Mouse (Mus musculus): ENCODE data around the gene Slc25a27.

The Slc25a27 gene

DNA sequence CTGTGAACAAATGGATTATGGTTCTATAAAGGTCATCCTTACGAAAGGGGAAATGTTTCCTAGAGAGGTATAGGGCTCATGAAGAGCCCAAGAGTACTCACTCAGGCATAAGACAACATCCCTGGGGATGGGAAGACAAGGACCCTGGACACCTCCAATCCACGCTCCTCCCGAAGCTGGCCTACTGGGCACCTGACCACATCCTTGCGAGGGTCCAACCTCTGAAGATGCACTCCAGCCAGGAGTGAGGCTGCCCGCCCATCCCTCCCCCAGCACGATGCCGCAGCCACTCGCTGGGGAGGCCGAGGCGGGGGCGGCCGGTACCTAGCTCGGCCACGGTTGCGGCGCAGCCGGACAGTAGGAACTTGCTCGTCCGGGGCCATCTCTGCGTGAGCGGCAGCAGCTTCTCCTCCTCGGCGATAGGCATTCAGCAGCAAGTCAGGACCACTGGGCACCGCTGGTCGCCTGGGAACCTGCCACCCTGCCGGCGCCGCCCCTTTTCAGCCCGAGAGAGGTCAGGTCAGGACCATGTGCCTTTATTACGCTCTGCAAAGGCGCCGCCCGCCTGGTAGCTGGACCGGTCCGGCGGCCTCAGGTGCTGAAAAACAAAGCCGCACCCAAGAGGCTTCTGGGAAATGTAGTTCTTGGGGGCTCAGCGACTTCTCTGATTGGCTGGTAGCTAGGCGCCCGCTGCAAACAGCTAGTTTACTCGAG lies at the start of gene Slc25a27:
Gene Slc25a27 (minus strand): TSS at position 639 of the 714 bp plus-strand sequence.
- peak; percentile 66 for DNase-seq (ENCODE audit: low spot score)

GRCm38 (mm10) chr17:43716601-43717000 lies 49.6 kb upstream of the Slc25a27 start:
- no peak for DNase-seq (ENCODE audit: low spot score)

DNA sequence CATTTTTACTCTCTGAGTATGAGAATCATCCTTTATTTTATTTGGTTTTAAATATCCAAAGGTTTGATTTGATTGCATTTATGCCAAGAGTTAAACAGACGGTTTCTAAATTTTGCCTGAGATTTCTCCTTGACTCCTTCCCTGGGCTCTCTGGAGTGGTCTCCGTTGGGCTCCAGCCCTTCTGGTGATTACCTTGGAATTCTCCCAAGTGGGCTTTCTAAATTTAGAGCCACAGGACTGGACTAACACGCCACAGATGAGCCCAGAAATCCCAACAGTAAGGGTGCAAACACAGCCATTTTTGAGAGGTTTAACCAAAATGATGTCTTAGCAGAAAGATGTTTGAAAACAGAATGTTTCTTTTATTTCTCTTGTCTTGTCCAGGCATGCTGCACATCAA lies 47.2 kb upstream of the Slc25a27 start:
- no peak for DNase-seq (ENCODE audit: low spot score)

DNA sequence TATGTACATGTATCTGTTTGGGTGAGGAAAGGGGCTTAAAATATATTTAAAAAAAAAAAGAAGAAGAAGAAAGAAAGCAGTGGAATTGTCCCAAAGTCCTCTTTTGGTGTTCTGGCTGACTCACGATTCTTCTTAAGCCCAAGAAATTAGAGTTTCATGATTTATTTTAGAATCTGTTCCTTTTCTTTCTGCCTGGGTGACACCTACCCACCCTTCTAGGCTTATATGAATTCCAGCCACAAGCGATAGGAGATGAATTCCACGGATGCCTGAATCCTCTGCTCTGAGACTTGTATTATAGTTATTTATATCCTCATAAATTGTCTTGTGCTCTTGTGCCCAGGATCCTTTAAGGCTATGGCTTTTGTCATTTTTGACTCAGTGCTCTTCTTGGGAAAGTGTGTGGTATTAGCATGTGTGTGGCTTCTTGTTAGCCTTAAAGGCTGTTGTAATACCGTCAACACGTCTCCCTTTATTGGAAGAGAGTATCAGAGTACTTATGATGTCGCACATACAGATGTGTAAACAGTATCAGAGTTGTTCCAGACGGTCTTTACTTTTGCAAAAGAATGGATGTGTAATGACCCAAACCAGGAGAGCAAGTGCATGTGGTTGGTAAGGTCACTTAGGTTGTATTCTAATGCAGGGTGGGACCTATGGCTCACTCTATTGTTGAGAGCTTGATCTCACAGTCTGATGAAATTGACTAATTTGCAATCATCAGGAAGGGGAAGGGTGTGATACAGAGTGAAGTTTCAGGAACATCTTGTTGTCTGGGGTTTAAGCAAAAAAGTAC lies 44.7 kb upstream of the Slc25a27 start:
- DNase-seq (ENCODE audit: low spot score), result no peak

GRCm38 (mm10) chr17:43707254-43707653 lies 40.2 kb upstream of the Slc25a27 start:
- DNase-seq (ENCODE audit: low spot score), result no peak

DNA sequence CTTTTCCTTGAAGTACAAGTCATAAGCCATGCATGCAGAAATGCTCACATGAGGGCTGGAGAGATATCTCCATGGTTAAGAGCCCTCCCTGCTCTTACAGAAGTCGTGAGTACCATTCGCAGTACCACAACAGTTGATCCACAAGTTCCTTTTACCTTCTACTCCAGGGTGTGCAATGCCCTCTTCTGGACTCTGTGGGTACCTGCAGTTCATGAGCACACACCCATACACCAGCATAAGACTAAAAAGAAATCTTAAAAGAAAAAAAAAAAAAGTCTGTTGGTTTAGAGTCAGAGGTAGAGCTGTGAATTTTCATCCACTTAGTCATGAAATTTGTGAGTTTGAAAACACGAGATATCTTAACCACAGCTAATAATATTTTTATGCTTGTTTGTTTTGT lies 39.7 kb upstream of the Slc25a27 start:
- no peak for DNase-seq (ENCODE audit: low spot score)

GRCm38 (mm10) chr17:43704216-43704930 lies 37.4 kb upstream of the Slc25a27 start:
- no peak for DNase-seq (ENCODE audit: low spot score)

DNA sequence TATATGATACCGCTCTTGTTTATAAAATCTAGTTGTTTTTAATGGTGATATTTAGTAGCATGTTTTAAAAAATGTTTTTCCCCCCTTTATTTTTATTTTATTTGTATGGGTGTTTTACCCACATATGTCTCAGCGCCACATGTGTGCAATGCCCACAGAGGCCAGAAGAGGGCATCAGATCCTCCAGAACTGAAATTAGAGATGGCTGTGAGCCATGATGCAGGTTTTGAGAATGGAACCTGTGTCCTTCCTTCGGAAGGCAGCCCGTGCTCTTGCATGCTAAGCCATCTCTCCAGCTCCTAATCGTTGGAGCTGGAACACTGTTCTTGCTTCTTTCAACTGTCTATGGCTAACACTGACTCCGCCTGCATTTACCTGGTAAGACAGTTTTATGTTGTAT lies 34.0 kb upstream of the Slc25a27 start:
- peak; percentile 29 for DNase-seq (ENCODE audit: low spot score)

GRCm38 (mm10) chr17:43698997-43699649 lies 32.1 kb upstream of the Slc25a27 start:
- DNase-seq (ENCODE audit: low spot score), result peak; percentile 52

DNA sequence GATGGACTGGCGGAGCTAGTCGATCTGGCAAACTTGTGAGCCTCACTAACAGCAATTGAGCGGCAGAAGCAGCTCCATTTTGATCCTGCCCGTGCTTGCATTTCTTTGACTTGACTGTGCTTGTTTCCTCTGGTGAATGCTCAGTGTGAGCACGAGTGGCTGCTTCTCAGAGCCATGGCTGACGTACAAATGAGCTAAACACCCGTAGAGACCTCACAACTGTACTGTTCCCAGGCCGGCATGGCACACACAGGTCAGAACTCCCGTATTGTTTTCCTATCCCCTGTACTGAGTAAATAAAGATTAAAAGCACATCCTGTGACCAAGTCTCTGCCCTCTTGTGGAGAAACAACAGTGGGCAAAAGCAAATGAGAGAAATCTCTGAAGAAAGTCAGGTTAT lies 22.6 kb upstream of the Slc25a27 start:
- DNase-seq (ENCODE audit: low spot score), result no peak

- no peak for DNase-seq (ENCODE audit: low spot score)
Observed at GRCm38 (mm10) chr17:43684638-43685037, 17.6 kb upstream of the Slc25a27 start.

DNA sequence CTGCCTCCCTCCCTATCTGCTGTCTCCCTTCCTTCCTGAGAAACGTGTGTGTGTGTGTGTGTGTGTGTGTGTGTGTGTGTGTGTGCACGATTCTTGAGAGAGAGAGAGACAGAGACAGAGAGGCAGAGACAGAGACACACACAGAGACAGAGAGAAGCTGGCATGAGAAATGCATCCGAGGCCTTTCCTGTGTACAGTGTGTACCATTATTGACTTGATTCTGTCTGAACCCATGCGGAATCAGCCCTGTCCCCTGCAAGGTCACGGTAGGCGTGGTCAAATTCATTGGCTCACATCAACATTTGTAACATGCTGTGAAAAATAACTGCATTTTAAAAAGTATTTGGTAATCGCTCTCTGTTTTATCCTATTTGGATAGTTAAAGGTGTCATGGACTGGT lies 17.1 kb upstream of the Slc25a27 start:
- no peak for DNase-seq (ENCODE audit: low spot score)

DNA sequence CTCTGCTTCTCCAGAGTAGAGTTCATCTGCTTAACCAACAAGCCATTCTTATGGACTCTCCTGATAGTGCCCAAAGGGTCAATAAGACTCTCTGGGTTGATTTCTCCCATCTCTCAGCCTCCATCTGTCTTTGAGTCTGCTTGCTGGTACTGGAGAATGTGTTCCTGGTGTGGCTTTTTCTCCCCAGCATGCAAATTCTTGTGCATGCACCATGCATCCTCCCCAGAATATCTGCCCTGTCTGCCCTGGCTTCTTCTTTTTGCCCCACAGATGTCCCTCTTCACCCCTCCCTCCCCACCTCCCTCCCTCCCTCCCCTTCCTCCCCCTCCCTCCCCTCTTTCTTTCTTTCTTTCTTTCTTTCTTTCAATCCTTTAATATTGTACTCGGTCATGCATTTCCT lies 10.3 kb upstream of the Slc25a27 start:
- DNase-seq (ENCODE audit: low spot score), result no peak

DNA sequence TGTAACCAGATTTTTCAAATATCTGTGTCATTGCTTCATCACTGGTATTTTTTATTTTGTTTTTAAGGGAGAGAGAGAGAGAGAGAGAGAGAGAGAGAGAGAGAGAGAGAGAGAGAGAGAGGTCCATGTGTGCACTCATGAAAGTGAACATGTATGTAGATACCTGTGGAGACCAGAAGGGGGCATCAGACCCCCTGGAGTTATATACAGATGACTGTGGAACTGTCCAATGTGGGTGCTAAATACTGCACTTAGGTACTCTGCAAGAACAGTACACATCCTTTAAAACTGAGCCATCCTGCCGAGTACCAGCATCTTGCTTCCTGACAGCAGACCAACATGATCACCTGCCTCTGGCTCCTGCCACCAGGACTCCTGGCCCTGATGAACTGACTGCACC lies 9.2 kb upstream of the Slc25a27 start:
- no peak for DNase-seq (ENCODE audit: low spot score)

- DNase-seq (ENCODE audit: low spot score), result no peak
Observed at GRCm38 (mm10) chr17:43675228-43675627, 8.2 kb upstream of the Slc25a27 start.

- DNase-seq (ENCODE audit: low spot score), result no peak
Observed at GRCm38 (mm10) chr17:43671907-43672306, 4.9 kb upstream of the Slc25a27 start.

- no peak for DNase-seq (ENCODE audit: low spot score)
Observed at GRCm38 (mm10) chr17:43669145-43669695, 2.2 kb upstream of the Slc25a27 start.

GRCm38 (mm10) chr17:43667290-43667843 lies 353 bp upstream of the Slc25a27 start, which contains the start of gene Cyp39a1:
Gene Cyp39a1 (plus strand): TSS chr17:43667425.
- no peak for DNase-seq (ENCODE audit: low spot score)

DNA sequence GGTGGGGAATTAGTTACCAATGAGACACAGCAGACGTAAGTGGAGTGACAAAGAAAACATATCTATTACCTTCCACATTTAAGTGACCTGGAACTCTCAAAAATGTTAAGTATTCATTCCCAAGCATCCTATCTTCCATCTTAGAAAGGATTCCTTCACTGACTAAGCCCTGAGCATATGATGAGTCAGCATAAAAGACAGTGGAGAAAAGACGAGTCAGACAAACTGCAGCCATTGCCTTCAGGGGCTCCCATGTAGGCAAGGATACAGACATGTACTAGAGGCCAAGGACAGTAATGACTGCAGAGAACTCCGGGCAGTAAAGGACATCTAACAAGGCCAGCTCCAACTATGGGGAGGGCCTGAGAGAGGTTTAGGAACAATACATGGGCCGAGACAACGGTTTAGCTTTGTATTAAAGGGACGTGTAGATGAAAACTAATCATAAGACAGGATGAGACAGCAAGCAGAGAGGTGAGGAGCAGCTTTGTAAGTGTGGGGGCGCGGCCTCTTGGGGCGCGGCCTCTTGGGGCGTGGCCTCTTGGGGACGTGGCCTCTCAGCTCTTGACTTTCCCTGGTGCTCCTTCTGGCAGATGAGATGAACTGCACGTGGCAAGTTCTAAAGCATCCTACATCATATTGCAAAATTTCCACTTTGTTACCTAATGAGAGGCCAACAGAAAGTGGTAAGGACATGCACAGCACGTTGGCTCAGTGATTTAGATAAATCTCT lies 15.5 kb downstream of the Slc25a27 start:
- DNase-seq (ENCODE audit: low spot score), result no peak

DNA sequence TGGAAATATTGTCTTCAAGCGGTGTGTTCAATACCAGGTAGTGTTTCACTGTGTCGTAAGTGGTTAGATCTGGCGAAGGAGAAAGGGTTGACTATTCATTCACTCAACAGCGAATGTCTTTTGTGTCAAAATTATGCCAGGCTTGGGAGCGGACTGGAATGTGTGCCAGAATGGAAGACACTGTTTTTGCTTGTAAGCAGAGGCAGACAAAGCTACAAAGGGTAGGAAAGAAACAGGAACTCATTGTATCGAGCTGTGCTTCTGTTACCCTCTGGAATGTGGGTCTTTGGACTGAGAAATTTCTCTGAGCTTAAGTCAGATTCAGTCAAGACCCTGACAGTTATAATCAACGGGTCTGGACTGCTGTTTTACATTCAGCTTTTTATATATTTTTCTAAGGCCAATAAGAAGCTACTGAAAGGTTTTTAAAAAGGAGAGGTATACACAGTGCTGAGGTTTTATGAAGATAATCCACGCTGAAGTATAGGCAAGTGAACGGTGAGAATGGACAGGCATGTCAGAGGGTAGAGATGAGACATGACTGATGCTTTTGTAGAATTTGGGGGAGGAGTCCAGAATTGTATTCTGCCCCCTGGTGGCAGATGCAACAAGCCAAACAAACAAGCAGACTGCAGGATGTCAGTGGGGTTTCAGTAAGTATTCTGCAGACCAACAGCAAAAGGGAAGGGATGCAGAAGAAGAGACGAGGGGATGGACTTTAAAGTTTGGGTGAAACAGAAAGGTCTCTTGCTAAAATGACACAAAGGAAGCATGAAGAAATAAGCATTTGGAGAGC lies 17.2 kb downstream of the Slc25a27 start:
- no peak for DNase-seq (ENCODE audit: low spot score)

Measured in ovary, postnatal 10 days (tissue).